Mouse (Mus musculus) embryonic facial prominence, embryonic 12.5 days (tissue): ENCODE measurements around the gene Per3. TPM values are rescaled to one million over a fixed set of nuclear protein-coding genes. Genes with fewer than 3 reads are reported as not detected.

Experiments
- ATAC-seq: fragments of 200-750 bp; cut with Nextera tagmentation; 2 replicates; pipeline ENCODE4 v1.8.0; 2017; ENCODE audit not compliant: insufficient number of reproducible peaks, insufficient read depth, low FRiP score, low TSS enrichment
- H3K27ac ChIP-seq: fragments of 300-500 bp; sonication (generic); 2 replicates; pipeline ENCODE4 v1.5.1; 2016; ENCODE audit warnings: mild to moderate bottlenecking
- H3K27me3 ChIP-seq: fragments of 300-500 bp; sonication (generic); 2 replicates; pipeline ENCODE4 v1.6.1; 2016; ENCODE audit warnings: mild to moderate bottlenecking, moderate library complexity
- H3K36me3 ChIP-seq: fragments of 300-500 bp; sonication (generic); 2 replicates; pipeline ENCODE4 v1.6.1; 2016; ENCODE audit warnings: mild to moderate bottlenecking
- H3K4me1 ChIP-seq: fragments of 300-500 bp; sonication (generic); 2 replicates; pipeline ENCODE4 v1.6.1; 2016
- H3K4me2 ChIP-seq: fragments of 300-500 bp; sonication (generic); replicated peaks from 2 replicates; pipeline ENCODE4 v1.6.1; 2016; ENCODE audit warnings: mild to moderate bottlenecking, moderate library complexity
- H3K4me3 ChIP-seq: fragments of 300-500 bp; sonication (generic); 2 replicates; pipeline ENCODE4 v1.5.1; 2016; ENCODE audit warnings: mild to moderate bottlenecking
- H3K9ac ChIP-seq: fragments of 300-500 bp; sonication (generic); 2 replicates; pipeline ENCODE4 v1.6.1; 2016; ENCODE audit warnings: mild to moderate bottlenecking, moderate library complexity
- H3K9me3 ChIP-seq: fragments of 300-500 bp; sonication (generic); 2 replicates; pipeline ENCODE4 v1.6.1; 2016; ENCODE audit warnings: mild to moderate bottlenecking, moderate library complexity
- WGBS: fragments of 180-500 bp; shearing (Covaris S2); methylation state at CpG from one replicate; pipeline ENCODE4 v1.1.7; 2016; 5-methylcytosine and 5-hydroxymethylcytosine counted together
- polyA plus RNA-seq: library from polyadenylated mRNA; unstranded; fragments of >200 nt; fragmentation: Nextera tagmentation; extraction: Ambion mirVana; gene quantifications from 2 replicates; pipeline ENCODE4 v1.2.1, GENCODE M21; 2016

Per3 gene
- polyA plus RNA-seq, result 6.8 and 8.1 TPM in 2 replicates

- peak within 1 kb of the TSS; percentile 36; the same call in 1 of the 2 replicates for H3K27ac ChIP-seq
- peak within 1 kb of the TSS; percentile 69 for H3K9ac ChIP-seq
These were observed at the start of gene Per3 for GRCm38 (mm10) chr4:151044037-151044943. Gene Per3 (minus strand): TSS chr4:151044665.

GRCm38 (mm10) chr4:151089270-151089669, 44.8 kb upstream of the Per3 start, which contains the start of gene Gm13090:
Gene Gm13090 (plus strand): TSS chr4:151089570.
- Histone ChIP-seq H3K27me3 (no peaks in the 10 kb centered on the region), H3K4me2 (no peak within 1 kb of the TSS), H3K4me3 (no peak within 1 kb of the TSS), H3K9ac (peak within 1 kb of the TSS; percentile 21; the same call in 1 of the 2 replicates), H3K27ac (no peak within 1 kb of the TSS), H3K9me3 (no peaks in the 10 kb centered on the region), H3K36me3 (peaks cover 28% of the 10 kb centered on the region; the same call in 1 of the 2 replicates), H3K4me1 (no peaks in the 10 kb centered on the region)
- 92% methylated on average over 7 of the region's 7 CpGs for WGBS
- ATAC-seq, result no peak

More at GRCm38 (mm10) chr4:151044037-151044943, at the start of gene Per3:
- Histone ChIP-seq H3K4me3 (peak within 1 kb of the TSS; percentile 59), H3K36me3 (peaks cover 20% of the 10 kb centered on the region), H3K4me2 (peak within 1 kb of the TSS; percentile 97), H3K9me3 (no peaks in the 10 kb centered on the region), H3K4me1 (peaks cover 2% of the 10 kb centered on the region; the same call in 1 of the 2 replicates), H3K27me3 (no peaks in the 10 kb centered on the region)
- under 1% methylated on average over 78 of the region's 79 CpGs for WGBS
- peak; percentile 98 for ATAC-seq

GRCm38 (mm10) chr4:151088819-151089218, 44.4 kb upstream of the Per3 start:
- Histone ChIP-seq H3K4me3 (no peak overlapping the region), H3K36me3 (peaks cover 25% of the 10 kb centered on the region), H3K27me3 (no peaks in the 10 kb centered on the region), H3K4me1 (no peaks in the 10 kb centered on the region), H3K9ac (no peak overlapping the region), H3K9me3 (no peaks in the 10 kb centered on the region), H3K27ac (no peak overlapping the region), H3K4me2 (no peak overlapping the region)
- WGBS, result 87% methylated on average over 14 of the region's 14 CpGs
- no peak for ATAC-seq

- 88% methylated on average over 1 of the region's 1 CpGs for WGBS
- ATAC-seq, result no peak
These were observed 42.9 kb upstream of the Per3 start for GRCm38 (mm10) chr4:151087358-151087757.

DNA sequence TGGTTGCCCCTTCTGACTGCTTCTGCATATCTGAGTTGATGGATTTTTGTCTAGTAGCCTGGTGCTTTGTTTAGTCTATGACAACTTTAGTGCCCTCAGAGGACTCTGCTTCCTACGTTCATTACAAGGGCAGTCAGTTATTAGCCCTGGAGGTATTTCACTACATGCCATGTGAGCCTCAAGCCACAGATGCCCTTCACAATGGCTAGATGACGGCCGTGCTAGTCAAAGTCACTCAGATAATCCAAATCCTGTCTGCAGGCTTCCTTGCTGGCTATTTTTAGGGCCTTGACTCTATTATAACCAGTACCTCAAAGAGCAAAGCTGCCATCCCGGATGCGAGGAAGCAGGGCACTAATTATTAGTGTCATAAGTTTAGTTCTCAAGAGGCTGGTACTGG, 38.6 kb upstream of the Per3 start:
- WGBS, result 80% methylated on average over 5 of the region's 5 CpGs
- Histone ChIP-seq H3K9me3 (no peaks in the 10 kb centered on the region), H3K9ac (no peak overlapping the region), H3K4me3 (no peak overlapping the region), H3K27ac (no peak overlapping the region), H3K4me1 (no peaks in the 10 kb centered on the region), H3K36me3 (peaks cover 65% of the 10 kb centered on the region), H3K4me2 (no peak overlapping the region), H3K27me3 (no peaks in the 10 kb centered on the region)
- ATAC-seq, result no peak

More at GRCm38 (mm10) chr4:151087358-151087757, 42.9 kb upstream of the Per3 start:
- Histone ChIP-seq H3K36me3 (peaks cover 39% of the 10 kb centered on the region), H3K4me2 (no peak overlapping the region), H3K4me1 (no peaks in the 10 kb centered on the region), H3K9ac (no peak overlapping the region), H3K4me3 (no peak overlapping the region), H3K9me3 (no peaks in the 10 kb centered on the region), H3K27me3 (no peaks in the 10 kb centered on the region), H3K27ac (no peak overlapping the region)

GRCm38 (mm10) chr4:151081977-151082376, 37.5 kb upstream of the Per3 start:
- no peak overlapping the region for H3K4me2 ChIP-seq
- H3K27ac ChIP-seq, result no peak overlapping the region
- ATAC-seq, result no peak
- WGBS, result 91% methylated on average over 13 of the region's 13 CpGs
- peaks cover 73% of the 10 kb centered on the region for H3K36me3 ChIP-seq
- no peaks in the 10 kb centered on the region for H3K9me3 ChIP-seq
- no peak overlapping the region for H3K4me3 ChIP-seq
- H3K27me3 ChIP-seq, result no peaks in the 10 kb centered on the region
- H3K9ac ChIP-seq, result no peak overlapping the region
- H3K4me1 ChIP-seq, result no peaks in the 10 kb centered on the region

DNA sequence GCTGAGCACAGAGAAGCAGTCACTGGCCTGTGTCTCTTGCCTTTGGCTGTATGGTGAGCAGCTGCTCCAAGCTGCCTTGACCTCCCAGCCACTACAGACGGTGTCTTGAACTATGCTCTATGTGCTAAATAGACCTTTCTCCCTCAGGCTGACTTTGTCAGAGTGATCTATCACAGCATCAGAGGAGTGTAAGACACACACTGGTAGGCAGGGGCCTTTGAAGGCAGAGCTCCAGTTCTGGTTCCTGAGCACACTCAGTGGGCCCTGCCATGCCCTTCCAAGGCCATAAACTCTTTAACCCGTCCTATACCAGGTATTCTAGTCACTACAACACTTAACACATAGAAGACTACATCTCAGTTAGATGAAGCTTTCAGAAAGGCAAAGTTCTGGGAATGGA, 36.9 kb upstream of the Per3 start:
- 66% methylated on average over 2 of the region's 2 CpGs for WGBS
- Histone ChIP-seq H3K9me3 (no peaks in the 10 kb centered on the region), H3K27ac (no peak overlapping the region), H3K4me3 (no peak overlapping the region), H3K36me3 (peaks cover 74% of the 10 kb centered on the region), H3K4me2 (no peak overlapping the region), H3K9ac (no peak overlapping the region), H3K4me1 (no peaks in the 10 kb centered on the region), H3K27me3 (no peaks in the 10 kb centered on the region)
- ATAC-seq, result no peak

GRCm38 (mm10) chr4:151074817-151075216, 30.4 kb upstream of the Per3 start:
- Histone ChIP-seq H3K9ac (no peak overlapping the region), H3K4me3 (no peak overlapping the region), H3K27ac (no peak overlapping the region), H3K27me3 (no peaks in the 10 kb centered on the region), H3K4me2 (no peak overlapping the region), H3K9me3 (no peaks in the 10 kb centered on the region), H3K4me1 (no peaks in the 10 kb centered on the region), H3K36me3 (peaks cover 44% of the 10 kb centered on the region)
- ATAC-seq, result no peak
- 93% methylated on average over 15 of the region's 15 CpGs for WGBS

- H3K4me1 ChIP-seq, result no peaks in the 10 kb centered on the region
- H3K27ac ChIP-seq, result no peak overlapping the region
- no peak overlapping the region for H3K4me2 ChIP-seq
- ATAC-seq, result no peak
- 51% methylated on average over 13 of the region's 13 CpGs for WGBS
- H3K9me3 ChIP-seq, result no peaks in the 10 kb centered on the region
- H3K9ac ChIP-seq, result no peak overlapping the region
- no peaks in the 10 kb centered on the region for H3K27me3 ChIP-seq
- no peak overlapping the region for H3K4me3 ChIP-seq
- peaks cover 31% of the 10 kb centered on the region for H3K36me3 ChIP-seq
These were observed 28.8 kb upstream of the Per3 start for GRCm38 (mm10) chr4:151073108-151073744.

DNA sequence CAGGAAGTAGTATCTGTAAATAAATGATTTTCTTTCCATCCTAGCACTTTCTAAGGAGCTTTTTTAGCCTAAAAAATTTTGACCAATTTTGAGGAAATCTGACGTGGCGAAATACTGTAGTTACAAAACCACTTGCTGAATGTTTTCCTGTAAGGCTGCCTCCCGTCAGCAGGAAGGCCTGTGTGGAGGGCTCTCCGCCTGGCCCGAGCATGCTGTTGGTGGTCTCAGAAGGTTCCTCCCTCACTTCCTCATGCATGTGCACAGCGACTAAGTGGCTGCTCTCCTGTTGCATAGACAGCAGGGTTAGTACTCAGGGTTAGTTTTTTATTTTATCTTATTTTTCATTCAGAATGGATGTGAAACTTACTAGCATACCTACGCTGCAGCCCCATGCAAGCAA, 26.5 kb upstream of the Per3 start:
- Histone ChIP-seq H3K4me3 (no peak overlapping the region), H3K4me1 (no peaks in the 10 kb centered on the region), H3K9me3 (no peaks in the 10 kb centered on the region), H3K27ac (no peak overlapping the region), H3K9ac (no peak overlapping the region), H3K27me3 (no peaks in the 10 kb centered on the region), H3K4me2 (no peak overlapping the region), H3K36me3 (peaks cover 17% of the 10 kb centered on the region)
- ATAC-seq, result no peak
- 87% methylated on average over 7 of the region's 7 CpGs for WGBS

DNA sequence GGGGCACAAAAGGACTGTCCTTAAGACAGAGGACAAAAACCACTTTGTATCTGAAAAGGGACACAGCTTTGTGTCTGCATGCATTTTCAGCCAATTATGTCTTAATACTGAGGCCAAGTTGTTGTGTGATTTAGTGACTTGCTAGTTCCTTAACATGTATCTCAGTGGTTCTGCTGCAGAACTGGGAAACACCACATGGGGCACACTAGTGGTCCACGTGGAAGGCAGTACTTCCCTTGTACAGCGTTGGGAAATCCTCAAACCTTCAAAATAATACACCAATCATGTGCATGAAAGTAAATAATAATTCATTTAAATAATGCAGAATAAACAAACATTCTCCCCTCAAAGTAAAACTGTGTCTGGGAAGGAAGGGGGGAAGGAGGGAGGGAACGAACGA, 24.3 kb upstream of the Per3 start:
- no peaks in the 10 kb centered on the region for H3K9me3 ChIP-seq
- no peaks in the 10 kb centered on the region for H3K4me1 ChIP-seq
- no peak for ATAC-seq
- H3K4me2 ChIP-seq, result no peak overlapping the region
- H3K36me3 ChIP-seq, result no peaks in the 10 kb centered on the region; the same call in 1 of the 2 replicates
- no peak overlapping the region for H3K27ac ChIP-seq
- no peak overlapping the region for H3K9ac ChIP-seq
- WGBS, result 76% methylated on average over 4 of the region's 4 CpGs
- H3K27me3 ChIP-seq, result no peaks in the 10 kb centered on the region
- no peak overlapping the region for H3K4me3 ChIP-seq

DNA sequence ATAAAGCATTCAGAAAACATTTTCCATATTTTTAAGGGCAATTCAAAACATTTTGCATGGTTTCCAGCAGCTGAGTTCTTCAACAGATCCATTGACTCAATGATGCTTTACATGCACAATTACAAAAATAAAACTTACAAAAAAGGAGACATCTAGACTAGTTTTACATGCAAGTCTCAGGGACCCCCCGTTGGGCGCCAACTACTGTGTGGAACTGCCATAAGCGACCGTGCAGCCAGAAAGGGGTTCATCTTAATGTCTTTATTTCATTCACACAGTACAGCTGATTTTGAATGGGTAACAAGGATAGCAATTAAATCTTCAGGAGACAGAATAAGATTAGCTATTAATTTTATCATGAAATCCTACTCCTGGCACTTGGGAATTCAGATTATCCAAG, 15.1 kb upstream of the Per3 start:
- Histone ChIP-seq H3K9me3 (no peaks in the 10 kb centered on the region), H3K4me2 (no peak overlapping the region), H3K27ac (no peak overlapping the region), H3K4me3 (no peak overlapping the region), H3K4me1 (peaks cover 10% of the 10 kb centered on the region), H3K9ac (no peak overlapping the region), H3K36me3 (peaks cover 6% of the 10 kb centered on the region; the same call in 1 of the 2 replicates), H3K27me3 (no peaks in the 10 kb centered on the region)
- no peak for ATAC-seq
- WGBS, result 93% methylated on average over 4 of the region's 4 CpGs
